Mouse (Mus musculus) kidney, postnatal 0 days (tissue): Measurements from ENCODE around the gene Mmp28. TPM values are rescaled to one million over a fixed set of nuclear protein-coding genes. Genes with fewer than 3 reads are reported as not detected.
A peak's percentile ranks its signal among the peaks of the same experiment; 100 is the strongest.

Experiments used
- ATAC-seq: fragments of 200-750 bp; cut with Nextera tagmentation; replicated peaks from 2 replicates; pipeline ENCODE4 v1.8.0; 2017; ENCODE audit warnings: low read depth, moderate number of reproducible peaks, moderate TSS enrichment, moderate library complexity; ENCODE audit not compliant: low FRiP score
- DNase-seq: peaks from one replicate; pipeline ENCODE4 v3.0.0-alpha.2; 2016; ENCODE audit warnings: low spot score
- H3K27ac ChIP-seq: fragments of 300-500 bp; sonication (generic); 2 replicates; pipeline ENCODE4 v1.5.1; 2014; ENCODE audit warnings: mild to moderate bottlenecking
- H3K27me3 ChIP-seq: fragments of 300-500 bp; sonication (generic); 2 replicates; pipeline ENCODE4 v1.6.1; 2014; ENCODE audit warnings: low read length, mixed read lengths; ENCODE audit not compliant: insufficient read depth
- H3K36me3 ChIP-seq: fragments of 300-500 bp; sonication (generic); 2 replicates; pipeline ENCODE4 v1.6.1; 2014; ENCODE audit warnings: low read length, mixed read lengths; ENCODE audit not compliant: insufficient read depth
- H3K4me1 ChIP-seq: fragments of 300-500 bp; sonication (generic); replicated peaks from 2 replicates; pipeline ENCODE4 v1.6.1; 2014; ENCODE audit warnings: antibody characterized with exemption, low read length, mixed read lengths; ENCODE audit not compliant: insufficient read depth
- H3K4me2 ChIP-seq: fragments of 300-500 bp; sonication (generic); 2 replicates; pipeline ENCODE4 v1.6.1; 2014; ENCODE audit warnings: mild to moderate bottlenecking, low read length, moderate library complexity, mixed read lengths
- H3K4me3 ChIP-seq: fragments of 300-500 bp; sonication (generic); replicated peaks from 2 replicates; pipeline ENCODE4 v1.5.1; 2014; ENCODE audit warnings: low read depth, low read length
- H3K9ac ChIP-seq: fragments of 300-500 bp; sonication (generic); 2 replicates; pipeline ENCODE4 v1.6.1; 2014; ENCODE audit warnings: low read depth, low read length
- H3K9me3 ChIP-seq: fragments of 300-500 bp; sonication (generic); replicated peaks from 2 replicates; pipeline ENCODE4 v1.6.1; 2016; ENCODE audit warnings: low read length, inconsistent platforms, mixed read lengths
- CTCF ChIP-seq: IDR thresholded peaks from 2 replicates; pipeline ENCODE4 v1.5.1; 2016; ENCODE audit warnings: antibody characterized with exemption, low read depth, mild to moderate bottlenecking, moderate library complexity
- WGBS: fragments of 180-500 bp; shearing (Covaris S2); extraction: QIAGEN DNeasy Blood & Tissue Kit; methylation state at CpG from one replicate; pipeline ENCODE4 v1.1.7; 2014; 5-methylcytosine and 5-hydroxymethylcytosine counted together
- polyA plus RNA-seq: library from polyadenylated mRNA; unstranded; fragments of >200 nt; fragmentation: Nextera tagmentation; extraction: Ambion mirVana; gene quantifications from 2 replicates; pipeline ENCODE4 v1.2.1, GENCODE M21; 2015

Gene Mmp28
- 1.9 and 2.2 TPM in 2 replicates for polyA plus RNA-seq

- no peak for TF ChIP-seq CTCF
- Histone ChIP-seq H3K4me1 (peaks cover 5% of the 10 kb centered on the region; the same call in 1 of the 2 replicates), H3K9me3 (no peaks in the 10 kb centered on the region), H3K27me3 (peaks cover 3% of the 10 kb centered on the region; the same call in 1 of the 2 replicates), H3K4me3 (peak within 1 kb of the TSS; percentile 59), H3K4me2 (peak within 1 kb of the TSS; percentile 97), H3K9ac (peak within 1 kb of the TSS; percentile 60), H3K27ac (no peak within 1 kb of the TSS), H3K36me3 (no peaks in the 10 kb centered on the region)
- DNase-seq (peak; percentile 67), ATAC-seq (peak; percentile 46; the same call in 1 of the 2 replicates)
- WGBS, result 0% methylated on average over 40 of the region's 42 CpGs
Observed at GRCm38 (mm10) chr11:83462711-83463244, at the start of gene Mmp28. Gene Mmp28, minus strand, starts transcription at chr11:83463071.

DNA sequence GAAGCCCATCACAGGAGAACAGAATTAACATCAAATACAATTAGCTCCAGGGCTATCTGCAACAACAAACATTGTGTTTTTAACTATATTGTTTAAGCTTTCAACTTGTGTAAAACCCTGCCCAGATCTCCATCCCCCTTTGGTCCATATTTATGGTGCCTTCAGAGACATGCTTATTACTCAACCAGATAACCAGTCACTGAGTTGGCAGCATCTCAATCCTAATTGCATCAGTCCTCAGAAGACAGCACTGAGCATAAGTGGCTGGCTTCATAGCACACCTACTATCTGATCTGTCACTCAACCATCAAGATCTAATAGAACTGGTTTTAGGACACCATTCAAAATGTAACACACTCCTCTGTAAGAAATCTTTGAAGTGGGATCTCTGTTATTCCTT, 46.6 kb upstream of the Mmp28 start:
- H3K36me3 ChIP-seq, result peaks cover 8% of the 10 kb centered on the region
- no peaks in the 10 kb centered on the region for H3K27me3 ChIP-seq
- no peak overlapping the region for H3K9ac ChIP-seq
- H3K4me2 ChIP-seq, result no peak overlapping the region
- H3K4me1 ChIP-seq, result no peaks in the 10 kb centered on the region
- DNase-seq, result no peak
- ATAC-seq, result no peak
- TF ChIP-seq CTCF, result no peak
- no peaks in the 10 kb centered on the region for H3K9me3 ChIP-seq
- no peak overlapping the region for H3K27ac ChIP-seq
- H3K4me3 ChIP-seq, result no peak overlapping the region

GRCm38 (mm10) chr11:83504308-83504707, 41.4 kb upstream of the Mmp28 start:
- DNase-seq, result no peak
- H3K27ac ChIP-seq, result no peak overlapping the region
- no peak overlapping the region for H3K4me2 ChIP-seq
- ATAC-seq, result no peak
- H3K27me3 ChIP-seq, result no peaks in the 10 kb centered on the region
- H3K9ac ChIP-seq, result no peak overlapping the region
- no peak for TF ChIP-seq CTCF
- H3K4me1 ChIP-seq, result no peaks in the 10 kb centered on the region
- peaks cover 31% of the 10 kb centered on the region for H3K36me3 ChIP-seq
- H3K4me3 ChIP-seq, result no peak overlapping the region
- H3K9me3 ChIP-seq, result no peaks in the 10 kb centered on the region
- 91% methylated on average over 5 of the region's 5 CpGs for WGBS

DNA sequence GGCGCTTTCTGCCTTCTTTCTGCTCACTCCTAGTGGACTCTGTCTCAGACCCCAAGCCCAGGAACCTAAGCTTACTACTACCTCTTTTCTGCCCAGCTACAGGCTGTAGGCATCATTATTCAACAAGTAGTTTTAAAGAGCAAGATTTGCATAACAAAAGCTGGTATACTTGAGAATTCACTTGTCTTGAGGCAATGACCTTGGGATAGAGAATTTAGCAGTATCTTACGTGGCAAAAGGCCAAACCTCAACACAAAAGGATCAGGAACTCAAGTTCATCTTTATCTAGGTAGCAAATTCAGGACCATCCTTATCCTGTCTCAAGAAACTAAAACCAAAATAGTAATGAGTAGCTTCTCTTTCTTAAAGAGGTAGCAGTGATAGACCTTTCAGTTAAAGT, 32.7 kb upstream of the Mmp28 start:
- Histone ChIP-seq H3K9me3 (no peaks in the 10 kb centered on the region), H3K9ac (no peak overlapping the region), H3K27me3 (no peaks in the 10 kb centered on the region), H3K4me2 (no peak overlapping the region), H3K4me3 (no peak overlapping the region), H3K27ac (no peak overlapping the region), H3K36me3 (peaks cover 3% of the 10 kb centered on the region; the same call in 1 of the 2 replicates), H3K4me1 (no peaks in the 10 kb centered on the region)
- DNase-seq, result no peak
- no peak for TF ChIP-seq CTCF
- 91% methylated on average over 2 of the region's 2 CpGs for WGBS
- ATAC-seq, result no peak

GRCm38 (mm10) chr11:83491488-83491887, 28.6 kb upstream of the Mmp28 start:
- TF ChIP-seq CTCF, result peak; percentile 40
- Histone ChIP-seq H3K27ac (no peak overlapping the region), H3K4me1 (no peaks in the 10 kb centered on the region), H3K4me3 (no peak overlapping the region), H3K9ac (no peak overlapping the region), H3K4me2 (no peak overlapping the region), H3K36me3 (peaks cover 14% of the 10 kb centered on the region; the same call in 1 of the 2 replicates), H3K9me3 (no peaks in the 10 kb centered on the region), H3K27me3 (no peaks in the 10 kb centered on the region)
- DNase-seq (no peak), ATAC-seq (no peak)
- WGBS, result 83% methylated on average over 4 of the region's 4 CpGs

- under 1% methylated on average over 44 of the region's 52 CpGs for WGBS
Observed at GRCm38 (mm10) chr11:83473235-83474016, 10.6 kb upstream of the Mmp28 start.

More at GRCm38 (mm10) chr11:83473235-83474016, 10.6 kb upstream of the Mmp28 start:
- peak overlapping the region; percentile 78 for H3K4me2 ChIP-seq
- peak overlapping the region; percentile 80 for H3K4me3 ChIP-seq
- H3K27me3 ChIP-seq, result no peaks in the 10 kb centered on the region
- TF ChIP-seq CTCF, result no peak
- H3K27ac ChIP-seq, result peak overlapping the region; percentile 95
- H3K9ac ChIP-seq, result peak overlapping the region; percentile 89
- H3K36me3 ChIP-seq, result no peaks in the 10 kb centered on the region
- peaks cover 7% of the 10 kb centered on the region for H3K4me1 ChIP-seq
- DNase-seq, result peak; percentile 31
- no peaks in the 10 kb centered on the region for H3K9me3 ChIP-seq
- ATAC-seq, result peak; percentile 85
